Mouse (Mus musculus): ENCODE results near the gene Relt. TPM values are rescaled to one million over a fixed set of nuclear protein-coding genes. Genes with fewer than 3 reads are reported as not detected.
A peak's percentile ranks its signal among the peaks of the same experiment; 100 is the strongest.

Gene Relt
- polyA plus RNA-seq, 1 experiment from 2014 or later = 5.9 TPM

DNA sequence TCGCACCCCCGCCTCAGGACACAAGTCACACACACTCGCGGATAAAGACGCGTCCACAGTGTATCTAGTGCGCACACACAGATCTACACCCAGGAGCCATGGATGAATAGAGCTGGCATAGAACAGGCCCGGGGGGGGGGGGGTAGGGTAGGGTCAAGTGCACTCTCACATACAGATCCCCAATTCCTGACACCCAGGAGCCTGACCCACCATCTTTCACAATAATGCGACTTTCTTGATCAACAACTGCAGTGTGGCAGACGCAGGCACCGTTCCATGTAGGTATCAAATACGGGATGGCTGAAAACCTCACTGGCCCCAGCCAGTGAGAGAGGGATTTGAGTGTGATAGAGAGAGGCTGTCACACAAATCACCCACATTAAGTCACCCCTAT is 31.6 kb upstream of the Relt start:
- 2% methylated on average over 12 of the region's 12 CpGs for WGBS
- H3K27me3 ChIP-seq (replicated peaks) = no peaks in the 10 kb centered on the region
- peak; percentile 36; the same call in 1 of the 2 replicates for ATAC-seq (ENCODE audit: low FRiP score)
- no peaks in the 10 kb centered on the region for H3K9me3 ChIP-seq (replicated peaks)
- H3K36me3 ChIP-seq = peaks cover 5% of the 10 kb centered on the region; the same call in 1 of the 2 replicates
- H3K27ac ChIP-seq (replicated peaks) = peak overlapping the region; percentile 54
- peak overlapping the region; percentile 93 for H3K4me2 ChIP-seq
- H3K9ac ChIP-seq (replicated peaks) = peak overlapping the region; percentile 70
- H3K4me3 ChIP-seq (replicated peaks) = peak overlapping the region; percentile 54
- peaks cover 42% of the 10 kb centered on the region for H3K4me1 ChIP-seq

DNA sequence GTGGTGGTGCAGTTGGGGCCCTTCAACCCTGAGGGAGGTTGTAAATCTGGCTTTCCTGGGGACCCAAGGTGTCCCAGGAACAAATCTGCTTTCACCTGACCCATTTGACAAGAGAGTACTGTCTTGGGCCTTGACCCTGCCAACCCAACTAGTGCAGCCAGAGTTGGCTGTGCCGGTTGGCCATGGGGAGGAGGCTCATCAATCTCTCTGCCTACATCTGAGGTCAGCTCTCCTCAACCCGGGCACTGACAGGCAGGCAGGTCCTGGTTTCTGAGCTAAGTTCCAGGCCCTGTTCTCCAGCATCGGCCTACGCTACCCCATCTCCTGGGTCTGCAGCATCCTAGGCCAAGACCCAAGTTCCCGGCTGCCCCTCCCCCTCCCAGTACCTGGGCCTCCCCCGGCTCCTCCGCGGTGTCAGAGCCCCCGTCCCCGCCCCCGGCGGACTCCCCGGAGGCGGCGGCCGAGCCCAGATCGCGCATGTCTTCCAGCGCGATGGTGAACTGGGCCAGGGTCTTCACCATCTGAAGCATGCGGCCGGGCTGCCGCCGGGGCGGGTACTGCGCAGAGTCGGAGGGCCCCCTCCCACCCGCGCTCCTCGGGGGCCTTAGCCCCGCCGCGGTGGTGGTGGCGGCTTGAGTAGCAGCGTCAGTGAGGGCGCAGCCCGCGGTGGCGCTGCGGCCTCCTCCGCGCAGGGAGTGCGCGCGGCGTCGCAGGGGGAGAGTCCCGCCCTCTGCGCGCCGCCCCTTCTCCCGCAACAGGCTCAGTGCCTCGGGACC is 31.0 kb upstream of the Relt start:
- Histone ChIP-seq H3K27me3 (replicated peaks) (no peaks in the 10 kb centered on the region), H3K9me3 (replicated peaks) (no peaks in the 10 kb centered on the region), H3K4me1 (peaks cover 42% of the 10 kb centered on the region), H3K4me3 (replicated peaks) (peak overlapping the region; percentile 54), H3K4me2 (peak overlapping the region; percentile 93), H3K36me3 (peaks cover 10% of the 10 kb centered on the region; the same call in 1 of the 2 replicates), H3K9ac (replicated peaks) (peak overlapping the region; percentile 70), H3K27ac (replicated peaks) (peak overlapping the region; percentile 54)
- 4% methylated on average over 35 of the region's 53 CpGs for WGBS
- ATAC-seq (ENCODE audit: low FRiP score) = peak; percentile 78

DNA sequence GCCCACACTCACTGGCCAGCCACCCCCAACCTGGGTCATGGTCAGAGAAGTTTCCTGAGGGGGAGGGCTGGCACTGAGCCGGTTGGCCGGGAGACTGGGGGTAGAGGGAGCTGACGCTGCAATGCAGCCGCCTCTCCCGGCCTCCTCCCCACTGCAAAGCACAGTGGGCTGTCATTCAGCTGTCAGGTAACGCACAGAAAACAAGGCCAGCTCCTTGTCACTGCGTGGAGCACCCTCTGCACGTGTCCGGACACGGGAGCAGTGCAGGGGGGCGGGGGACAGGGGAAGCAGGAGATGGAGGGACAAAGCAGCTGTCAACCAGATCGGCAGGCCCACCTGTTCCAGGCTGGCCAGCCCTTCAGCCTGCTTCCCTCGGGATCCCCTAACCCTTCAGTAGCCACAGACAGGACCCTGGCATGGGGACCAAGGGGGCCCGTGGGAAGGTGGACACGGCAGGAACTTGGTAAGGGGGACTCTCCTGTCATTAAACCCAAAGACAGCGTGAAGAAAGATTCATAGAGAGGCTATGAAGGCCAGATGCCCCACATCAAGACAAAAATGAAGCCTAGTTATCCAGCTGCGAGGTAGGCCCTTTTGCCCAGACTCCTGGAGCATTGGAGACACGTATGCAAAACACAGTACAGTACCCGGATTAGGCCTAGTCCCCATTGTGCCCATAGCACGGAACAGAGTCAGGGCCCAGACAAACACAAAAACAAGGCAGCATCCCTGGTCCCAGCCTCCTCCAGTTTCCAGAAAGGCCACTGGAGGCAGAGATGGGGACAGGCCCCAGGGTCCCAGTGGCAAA is 30.2 kb upstream of the Relt start:
- Histone ChIP-seq H3K4me2 (peak overlapping the region; percentile 93), H3K27me3 (replicated peaks) (no peaks in the 10 kb centered on the region), H3K36me3 (peaks cover 11% of the 10 kb centered on the region), H3K4me3 (replicated peaks) (peak overlapping the region; percentile 54), H3K9me3 (replicated peaks) (no peaks in the 10 kb centered on the region), H3K9ac (replicated peaks) (peak overlapping the region; percentile 70), H3K4me1 (peaks cover 42% of the 10 kb centered on the region), H3K27ac (replicated peaks) (peak overlapping the region; percentile 54)
- WGBS = 51% methylated on average over 20 of the region's 20 CpGs
- ATAC-seq (ENCODE audit: low FRiP score) = peak; percentile 6; the same call in 1 of the 2 replicates

- WGBS = 34% methylated on average over 3 of the region's 3 CpGs
- H3K4me1 ChIP-seq = peaks cover under 1% of the 10 kb centered on the region; the same call in 1 of the 2 replicates
- peaks cover 51% of the 10 kb centered on the region for H3K36me3 ChIP-seq
Measured at GRCm38 (mm10) chr7:100886535-100886934, 23.3 kb upstream of the Relt start.

DNA sequence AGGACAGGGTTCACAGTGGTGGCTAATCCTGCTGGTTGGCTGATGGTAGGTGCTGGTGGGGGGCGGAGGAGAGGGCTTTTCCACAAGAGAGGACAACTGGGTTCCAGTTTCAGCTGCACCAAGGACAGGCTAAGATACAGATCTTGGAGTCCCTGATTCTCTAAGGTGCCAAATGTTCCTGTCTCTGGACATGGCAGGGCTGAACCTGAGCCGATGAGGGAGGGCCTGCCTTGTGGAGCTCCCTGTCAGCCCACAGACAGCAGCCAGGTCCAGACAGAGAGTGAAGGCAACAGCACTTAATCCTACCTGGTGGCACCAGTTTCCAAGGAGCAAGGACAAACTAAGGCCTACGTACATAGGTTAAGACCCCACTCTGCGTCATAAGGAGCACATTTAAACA is 21.2 kb upstream of the Relt start:
- Histone ChIP-seq H3K4me2 (no peak overlapping the region), H3K9me3 (replicated peaks) (no peaks in the 10 kb centered on the region), H3K36me3 (peaks cover 60% of the 10 kb centered on the region), H3K9ac (replicated peaks) (no peak overlapping the region), H3K27ac (replicated peaks) (no peak overlapping the region), H3K4me3 (replicated peaks) (no peak overlapping the region), H3K27me3 (replicated peaks) (no peaks in the 10 kb centered on the region), H3K4me1 (peaks cover 4% of the 10 kb centered on the region; the same call in 1 of the 2 replicates)
- ATAC-seq (ENCODE audit: low FRiP score) = no peak
- 94% methylated on average over 4 of the region's 4 CpGs for WGBS

More at GRCm38 (mm10) chr7:100886535-100886934, 23.3 kb upstream of the Relt start:
- no peak for ATAC-seq (ENCODE audit: low FRiP score)
- no peaks in the 10 kb centered on the region for H3K27me3 ChIP-seq (replicated peaks)
- H3K27ac ChIP-seq (replicated peaks) = no peak overlapping the region
- H3K4me3 ChIP-seq (replicated peaks) = no peak overlapping the region
- H3K9me3 ChIP-seq (replicated peaks) = no peaks in the 10 kb centered on the region
- H3K9ac ChIP-seq (replicated peaks) = no peak overlapping the region
- H3K4me2 ChIP-seq = no peak overlapping the region

GRCm38 (mm10) chr7:100881950-100882349 is 18.7 kb upstream of the Relt start:
- peaks cover 78% of the 10 kb centered on the region for H3K36me3 ChIP-seq
- H3K9ac ChIP-seq (replicated peaks) = no peak overlapping the region
- no peaks in the 10 kb centered on the region for H3K9me3 ChIP-seq (replicated peaks)
- no peak overlapping the region for H3K27ac ChIP-seq (replicated peaks)
- no peak overlapping the region for H3K4me3 ChIP-seq (replicated peaks)
- H3K4me2 ChIP-seq = no peak overlapping the region
- peaks cover 6% of the 10 kb centered on the region; the same call in 1 of the 2 replicates for H3K4me1 ChIP-seq
- no peaks in the 10 kb centered on the region for H3K27me3 ChIP-seq (replicated peaks)
- WGBS = 92% methylated on average over 4 of the region's 4 CpGs
- ATAC-seq (ENCODE audit: low FRiP score) = no peak

GRCm38 (mm10) chr7:100881531-100881930 is 18.3 kb upstream of the Relt start:
- Histone ChIP-seq H3K4me2 (no peak overlapping the region), H3K4me1 (peaks cover 6% of the 10 kb centered on the region; the same call in 1 of the 2 replicates), H3K27me3 (replicated peaks) (no peaks in the 10 kb centered on the region), H3K36me3 (peaks cover 81% of the 10 kb centered on the region), H3K27ac (replicated peaks) (no peak overlapping the region), H3K9ac (replicated peaks) (no peak overlapping the region), H3K9me3 (replicated peaks) (no peaks in the 10 kb centered on the region), H3K4me3 (replicated peaks) (no peak overlapping the region)
- 89% methylated on average over 9 of the region's 9 CpGs for WGBS
- ATAC-seq (ENCODE audit: low FRiP score) = no peak

DNA sequence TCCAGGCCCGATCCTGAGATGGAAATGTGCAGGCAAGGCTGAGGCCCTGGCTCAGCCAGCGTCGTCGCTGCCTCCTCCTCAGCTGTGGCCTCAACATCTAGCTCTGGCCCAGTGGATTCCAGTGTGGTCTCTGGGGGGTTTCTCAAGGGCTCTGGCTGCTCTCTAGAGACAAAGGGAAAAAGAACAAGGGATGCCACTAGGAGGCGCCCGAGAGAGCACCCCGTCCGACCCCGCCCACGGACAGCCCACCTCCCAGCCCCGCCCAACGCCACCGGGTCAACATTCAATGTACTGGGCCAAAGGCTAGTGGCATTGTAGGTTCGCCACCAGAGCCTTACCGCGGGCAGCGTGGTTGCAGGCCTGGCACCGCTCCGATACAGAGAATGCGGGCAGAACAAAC is 16.3 kb upstream of the Relt start:
- H3K4me1 ChIP-seq = peaks cover 6% of the 10 kb centered on the region; the same call in 1 of the 2 replicates
- H3K27me3 ChIP-seq (replicated peaks) = no peaks in the 10 kb centered on the region
- ATAC-seq (ENCODE audit: low FRiP score) = no peak
- no peak overlapping the region for H3K27ac ChIP-seq (replicated peaks)
- H3K36me3 ChIP-seq = peaks cover 82% of the 10 kb centered on the region
- H3K4me2 ChIP-seq = no peak overlapping the region; the same call in 1 of the 2 replicates
- 20% methylated on average over 20 of the region's 20 CpGs for WGBS
- no peak overlapping the region for H3K9ac ChIP-seq (replicated peaks)
- H3K4me3 ChIP-seq (replicated peaks) = no peak overlapping the region
- no peaks in the 10 kb centered on the region for H3K9me3 ChIP-seq (replicated peaks)

DNA sequence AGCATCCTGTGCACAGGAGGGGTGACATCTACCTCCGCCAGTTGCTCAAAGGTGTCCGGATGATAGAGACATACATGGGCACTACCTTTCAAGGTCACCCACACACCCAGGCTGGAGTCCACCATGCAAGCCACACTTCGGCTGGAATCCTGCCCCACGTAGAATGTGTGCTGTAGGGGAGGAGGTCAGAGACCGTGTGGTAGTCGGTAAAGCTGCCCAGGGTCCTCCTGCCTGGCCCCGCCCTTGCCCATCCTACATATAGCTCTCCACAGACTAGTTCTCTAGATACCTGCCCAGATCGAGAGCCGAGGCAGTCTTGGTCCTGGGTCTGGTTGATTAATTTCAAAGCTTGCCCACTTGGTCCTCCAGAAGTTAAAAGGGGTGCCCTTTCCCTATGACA is 13.5 kb upstream of the Relt start:
- no peaks in the 10 kb centered on the region for H3K9me3 ChIP-seq (replicated peaks)
- H3K9ac ChIP-seq (replicated peaks) = no peak overlapping the region
- H3K4me3 ChIP-seq (replicated peaks) = no peak overlapping the region
- 96% methylated on average over 9 of the region's 9 CpGs for WGBS
- no peak overlapping the region for H3K4me2 ChIP-seq
- no peaks in the 10 kb centered on the region for H3K27me3 ChIP-seq (replicated peaks)
- no peak overlapping the region for H3K27ac ChIP-seq (replicated peaks)
- H3K4me1 ChIP-seq = peaks cover 6% of the 10 kb centered on the region; the same call in 1 of the 2 replicates
- no peak for ATAC-seq (ENCODE audit: low FRiP score)
- peaks cover 84% of the 10 kb centered on the region for H3K36me3 ChIP-seq

GRCm38 (mm10) chr7:100876293-100876692 is 13.0 kb upstream of the Relt start:
- H3K36me3 ChIP-seq = peaks cover 79% of the 10 kb centered on the region
- no peak overlapping the region for H3K27ac ChIP-seq (replicated peaks)
- H3K9ac ChIP-seq (replicated peaks) = no peak overlapping the region
- no peak for ATAC-seq (ENCODE audit: low FRiP score)
- H3K9me3 ChIP-seq (replicated peaks) = no peaks in the 10 kb centered on the region
- H3K27me3 ChIP-seq (replicated peaks) = no peaks in the 10 kb centered on the region
- 89% methylated on average over 13 of the region's 13 CpGs for WGBS
- H3K4me3 ChIP-seq (replicated peaks) = no peak overlapping the region
- peaks cover 6% of the 10 kb centered on the region; the same call in 1 of the 2 replicates for H3K4me1 ChIP-seq
- H3K4me2 ChIP-seq = no peak overlapping the region

DNA sequence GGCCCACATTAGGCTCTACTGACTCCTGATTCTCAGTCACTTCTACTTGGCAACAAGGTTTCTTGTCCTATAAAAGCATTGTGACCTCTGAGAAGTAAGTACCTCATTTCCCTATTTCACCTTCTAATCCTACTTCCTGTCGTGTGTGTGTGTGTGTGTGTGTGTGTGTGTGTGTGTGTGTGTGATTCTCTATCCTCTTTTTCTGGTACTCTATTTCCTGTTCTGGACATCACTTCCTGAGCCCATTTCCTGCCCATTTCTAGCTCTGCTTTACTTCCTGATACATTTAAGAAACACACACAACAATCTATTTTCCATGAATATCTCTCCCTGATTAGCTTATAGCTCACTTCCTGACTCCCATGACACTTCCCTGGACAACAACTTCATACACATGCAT is 12.6 kb upstream of the Relt start:
- H3K4me1 ChIP-seq = peaks cover 6% of the 10 kb centered on the region; the same call in 1 of the 2 replicates
- H3K4me3 ChIP-seq (replicated peaks) = no peak overlapping the region
- H3K27me3 ChIP-seq (replicated peaks) = no peaks in the 10 kb centered on the region
- no peak overlapping the region for H3K27ac ChIP-seq (replicated peaks)
- no peaks in the 10 kb centered on the region for H3K9me3 ChIP-seq (replicated peaks)
- H3K36me3 ChIP-seq = peaks cover 74% of the 10 kb centered on the region
- 89% methylated on average over 1 of the region's 1 CpGs for WGBS
- ATAC-seq (ENCODE audit: low FRiP score) = no peak
- no peak overlapping the region for H3K9ac ChIP-seq (replicated peaks)
- no peak overlapping the region for H3K4me2 ChIP-seq

Data from neural tube, embryonic 15.5 days (tissue).